Mouse (Mus musculus): ENCODE results near the gene Homer2. TPM values are rescaled to one million over a fixed set of nuclear protein-coding genes. Genes with fewer than 3 reads are reported as not detected.
A peak's percentile ranks its signal among the peaks of the same experiment; 100 is the strongest.

Gene Homer2
- polyA plus RNA-seq, 1 experiment from 2014 or later, result 30.1 TPM

DNA sequence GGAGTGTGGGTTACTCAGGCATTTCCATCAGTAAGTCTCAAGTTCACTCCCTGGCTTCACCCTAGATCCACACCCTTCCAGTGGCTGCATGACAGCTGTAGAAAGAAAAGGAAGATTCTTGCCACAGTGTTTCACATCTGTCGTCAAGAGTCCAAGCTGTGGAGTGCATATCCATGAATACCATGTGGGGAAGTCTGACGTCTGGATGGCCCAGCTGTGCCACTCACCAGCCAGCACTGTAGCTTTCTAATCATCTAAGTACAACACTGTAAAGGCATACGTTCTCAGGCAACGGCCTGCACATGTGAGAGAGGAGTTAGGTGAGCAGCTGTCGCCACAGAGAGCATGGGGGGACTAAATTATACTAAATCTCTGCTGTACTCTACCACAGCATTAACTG, 56.0 kb downstream of the Homer2 start:
- no peak for DNase-seq (ENCODE audit: low spot score)
- no peaks in the 10 kb centered on the region for H3K36me3 ChIP-seq (ENCODE audit: control insufficient read depth, insufficient read depth, low read length)
- WGBS, result 60% methylated on average over 5 of the region's 5 CpGs
- no peak overlapping the region for H3K9ac ChIP-seq (ENCODE audit: low read length)
- peak overlapping the region; percentile 19; the same call in 1 of the 2 replicates for H3K27ac ChIP-seq (ENCODE audit: low read depth, low read length)
- peaks cover 4% of the 10 kb centered on the region; the same call in 1 of the 2 replicates for H3K4me1 ChIP-seq (replicated peaks; ENCODE audit: control insufficient read depth, insufficient read depth, low read length)
- no peak overlapping the region for H3K4me3 ChIP-seq (ENCODE audit: low read depth, low read length)
- no peaks in the 10 kb centered on the region for H3K27me3 ChIP-seq (ENCODE audit: control insufficient read depth, insufficient read depth, low read length)
- ATAC-seq (replicated peaks; ENCODE audit: low FRiP score), result 0 out of 2 replicates have a peak, but pooled peaks have one; percentile 7
- no peaks in the 10 kb centered on the region for H3K9me3 ChIP-seq (ENCODE audit: control insufficient read depth, low read length)
- H3K4me2 ChIP-seq (ENCODE audit: low read depth, low read length, severe bottlenecking), result no peak overlapping the region

GRCm38 (mm10) chr7:81649270-81649669, 58.1 kb downstream of the Homer2 start:
- H3K4me3 ChIP-seq (ENCODE audit: low read depth, low read length), result no peak overlapping the region
- ATAC-seq (replicated peaks; ENCODE audit: low FRiP score) (no peak), DNase-seq (ENCODE audit: low spot score) (no peak)
- no peak overlapping the region for H3K27ac ChIP-seq (ENCODE audit: low read depth, low read length)
- H3K36me3 ChIP-seq (ENCODE audit: control insufficient read depth, insufficient read depth, low read length), result no peaks in the 10 kb centered on the region
- H3K27me3 ChIP-seq (ENCODE audit: control insufficient read depth, insufficient read depth, low read length), result no peaks in the 10 kb centered on the region
- H3K4me2 ChIP-seq (ENCODE audit: low read depth, low read length, severe bottlenecking), result no peak overlapping the region
- 90% methylated on average over 8 of the region's 8 CpGs for WGBS
- H3K9me3 ChIP-seq (ENCODE audit: control insufficient read depth, low read length), result no peaks in the 10 kb centered on the region
- H3K4me1 ChIP-seq (replicated peaks; ENCODE audit: control insufficient read depth, insufficient read depth, low read length), result peaks cover 4% of the 10 kb centered on the region; the same call in 1 of the 2 replicates
- H3K9ac ChIP-seq (ENCODE audit: low read length), result no peak overlapping the region

DNA sequence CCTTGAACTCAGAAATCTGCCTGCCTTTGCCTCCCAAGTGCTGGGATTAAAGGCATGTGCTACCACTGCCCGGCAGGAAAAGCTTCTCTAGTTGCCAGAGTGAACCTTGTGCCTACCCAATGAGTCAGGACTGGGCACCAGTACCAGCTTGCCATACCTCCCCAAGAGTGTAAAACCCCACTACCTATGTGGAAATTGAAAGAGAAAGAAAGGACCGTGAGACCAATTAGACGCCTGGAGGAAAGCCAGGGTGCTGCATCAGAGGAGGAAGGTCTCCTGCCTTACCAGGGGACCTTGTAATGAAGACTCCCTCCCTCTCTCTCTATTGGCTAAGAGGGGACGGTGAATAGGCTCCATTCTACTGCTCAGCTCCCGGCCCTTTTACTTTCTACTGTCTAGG, 59.4 kb downstream of the Homer2 start:
- Histone ChIP-seq H3K36me3 (ENCODE audit: control insufficient read depth, insufficient read depth, low read length) (no peaks in the 10 kb centered on the region), H3K27me3 (ENCODE audit: control insufficient read depth, insufficient read depth, low read length) (no peaks in the 10 kb centered on the region), H3K4me3 (ENCODE audit: low read depth, low read length) (no peak overlapping the region), H3K9ac (ENCODE audit: low read length) (no peak overlapping the region), H3K4me2 (ENCODE audit: low read depth, low read length, severe bottlenecking) (no peak overlapping the region), H3K9me3 (ENCODE audit: control insufficient read depth, low read length) (no peaks in the 10 kb centered on the region), H3K27ac (ENCODE audit: low read depth, low read length) (no peak overlapping the region), H3K4me1 (replicated peaks; ENCODE audit: control insufficient read depth, insufficient read depth, low read length) (no peaks in the 10 kb centered on the region)
- DNase-seq (ENCODE audit: low spot score), result no peak
- 73% methylated on average over 5 of the region's 5 CpGs for WGBS
- no peak for ATAC-seq (replicated peaks; ENCODE audit: low FRiP score)

GRCm38 (mm10) chr7:81644551-81645235, 62.6 kb downstream of the Homer2 start:
- Histone ChIP-seq H3K9me3 (ENCODE audit: control insufficient read depth, low read length) (no peaks in the 10 kb centered on the region), H3K36me3 (ENCODE audit: control insufficient read depth, insufficient read depth, low read length) (no peaks in the 10 kb centered on the region), H3K4me1 (replicated peaks; ENCODE audit: control insufficient read depth, insufficient read depth, low read length) (no peaks in the 10 kb centered on the region), H3K9ac (ENCODE audit: low read length) (no peak overlapping the region), H3K4me2 (ENCODE audit: low read depth, low read length, severe bottlenecking) (no peak overlapping the region), H3K27ac (ENCODE audit: low read depth, low read length) (no peak overlapping the region), H3K4me3 (ENCODE audit: low read depth, low read length) (no peak overlapping the region), H3K27me3 (ENCODE audit: control insufficient read depth, insufficient read depth, low read length) (no peaks in the 10 kb centered on the region)
- 83% methylated on average over 7 of the region's 7 CpGs for WGBS
- DNase-seq (ENCODE audit: low spot score) (no peak), ATAC-seq (replicated peaks; ENCODE audit: low FRiP score) (no peak)

DNA sequence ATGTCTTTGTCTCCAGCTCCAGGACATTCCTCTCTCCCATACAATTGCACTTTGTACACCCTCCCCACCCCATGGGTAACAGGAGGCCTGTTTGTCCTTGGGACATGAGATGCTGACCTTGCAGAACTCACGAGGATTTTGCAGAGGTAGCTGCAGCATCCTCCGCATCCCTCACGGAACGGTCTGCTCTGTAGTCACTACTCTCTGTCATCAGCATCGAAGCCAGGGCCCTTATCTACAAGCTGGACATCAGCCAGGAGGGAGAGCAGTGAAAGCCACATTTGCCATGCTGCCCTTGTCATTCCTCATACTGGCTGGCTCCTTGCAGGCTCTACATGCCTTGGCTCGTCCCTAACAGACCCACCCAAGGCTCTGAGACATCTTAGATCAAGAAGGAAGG, 66.2 kb downstream of the Homer2 start:
- Histone ChIP-seq H3K9ac (ENCODE audit: low read length) (no peak overlapping the region), H3K4me3 (ENCODE audit: low read depth, low read length) (no peak overlapping the region), H3K27me3 (ENCODE audit: control insufficient read depth, insufficient read depth, low read length) (no peaks in the 10 kb centered on the region), H3K4me2 (ENCODE audit: low read depth, low read length, severe bottlenecking) (no peak overlapping the region), H3K27ac (ENCODE audit: low read depth, low read length) (no peak overlapping the region), H3K9me3 (ENCODE audit: control insufficient read depth, low read length) (no peaks in the 10 kb centered on the region), H3K36me3 (ENCODE audit: control insufficient read depth, insufficient read depth, low read length) (no peaks in the 10 kb centered on the region), H3K4me1 (replicated peaks; ENCODE audit: control insufficient read depth, insufficient read depth, low read length) (no peaks in the 10 kb centered on the region)
- DNase-seq (ENCODE audit: low spot score) (no peak), ATAC-seq (replicated peaks; ENCODE audit: low FRiP score) (no peak)
- WGBS, result 85% methylated on average over 6 of the region's 6 CpGs

- 76% methylated on average over 6 of the region's 6 CpGs for WGBS
- H3K4me3 ChIP-seq (ENCODE audit: low read depth, low read length), result no peak overlapping the region
- H3K4me2 ChIP-seq (ENCODE audit: low read depth, low read length, severe bottlenecking), result no peak overlapping the region
- no peak for ATAC-seq (replicated peaks; ENCODE audit: low FRiP score)
- H3K9ac ChIP-seq (ENCODE audit: low read length), result no peak overlapping the region
- no peaks in the 10 kb centered on the region for H3K9me3 ChIP-seq (ENCODE audit: control insufficient read depth, low read length)
- no peaks in the 10 kb centered on the region for H3K27me3 ChIP-seq (ENCODE audit: control insufficient read depth, insufficient read depth, low read length)
- no peaks in the 10 kb centered on the region for H3K4me1 ChIP-seq (replicated peaks; ENCODE audit: control insufficient read depth, insufficient read depth, low read length)
- H3K27ac ChIP-seq (ENCODE audit: low read depth, low read length), result no peak overlapping the region
- no peaks in the 10 kb centered on the region for H3K36me3 ChIP-seq (ENCODE audit: control insufficient read depth, insufficient read depth, low read length)
- no peak for DNase-seq (ENCODE audit: low spot score)
These were observed 74.7 kb downstream of the Homer2 start for GRCm38 (mm10) chr7:81632586-81632985.

- H3K4me2 ChIP-seq (ENCODE audit: low read depth, low read length, severe bottlenecking), result no peak overlapping the region
- H3K4me3 ChIP-seq (ENCODE audit: low read depth, low read length), result no peak overlapping the region
- H3K36me3 ChIP-seq (ENCODE audit: control insufficient read depth, insufficient read depth, low read length), result no peaks in the 10 kb centered on the region
- WGBS, result 92% methylated on average over 8 of the region's 8 CpGs
- H3K27ac ChIP-seq (ENCODE audit: low read depth, low read length), result no peak overlapping the region
- no peak for ATAC-seq (replicated peaks; ENCODE audit: low FRiP score)
- DNase-seq (ENCODE audit: low spot score), result no peak
- H3K27me3 ChIP-seq (ENCODE audit: control insufficient read depth, insufficient read depth, low read length), result no peaks in the 10 kb centered on the region
- H3K9ac ChIP-seq (ENCODE audit: low read length), result no peak overlapping the region
- H3K9me3 ChIP-seq (ENCODE audit: control insufficient read depth, low read length), result no peaks in the 10 kb centered on the region
- H3K4me1 ChIP-seq (replicated peaks; ENCODE audit: control insufficient read depth, insufficient read depth, low read length), result no peaks in the 10 kb centered on the region
These were observed 76.1 kb downstream of the Homer2 start for GRCm38 (mm10) chr7:81631261-81631660.

GRCm38 (mm10) chr7:81626460-81626859, 80.9 kb downstream of the Homer2 start:
- no peak overlapping the region for H3K9ac ChIP-seq (ENCODE audit: low read length)
- no peaks in the 10 kb centered on the region for H3K27me3 ChIP-seq (ENCODE audit: control insufficient read depth, insufficient read depth, low read length)
- WGBS, result 90% methylated on average over 2 of the region's 2 CpGs

DNA sequence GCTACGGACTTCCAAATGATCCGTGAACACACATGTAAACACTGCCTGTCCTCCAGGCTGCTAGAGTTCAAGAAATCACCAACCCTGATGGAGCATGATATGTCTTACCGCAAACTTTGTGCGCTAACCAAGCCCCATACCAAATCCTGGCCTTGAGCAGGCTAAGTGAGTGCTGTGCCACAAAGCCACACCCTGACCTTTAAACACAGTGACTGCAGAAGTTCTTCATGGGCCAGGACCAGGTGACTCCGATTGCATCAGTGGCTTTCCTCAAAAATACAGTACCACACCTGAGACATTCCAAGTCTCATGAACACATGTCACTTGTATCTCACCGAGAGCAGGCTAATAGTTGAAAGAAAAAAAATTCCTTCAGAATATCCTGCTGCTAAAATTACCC, 83.6 kb downstream of the Homer2 start:
- no peak overlapping the region for H3K27ac ChIP-seq (ENCODE audit: low read depth, low read length)
- H3K36me3 ChIP-seq (ENCODE audit: control insufficient read depth, insufficient read depth, low read length), result no peaks in the 10 kb centered on the region
- no peaks in the 10 kb centered on the region for H3K9me3 ChIP-seq (ENCODE audit: control insufficient read depth, low read length)
- no peak overlapping the region for H3K4me2 ChIP-seq (ENCODE audit: low read depth, low read length, severe bottlenecking)
- ATAC-seq (replicated peaks; ENCODE audit: low FRiP score) (no peak), DNase-seq (ENCODE audit: low spot score) (no peak)
- H3K9ac ChIP-seq (ENCODE audit: low read length), result no peak overlapping the region
- H3K4me1 ChIP-seq (replicated peaks; ENCODE audit: control insufficient read depth, insufficient read depth, low read length), result no peaks in the 10 kb centered on the region
- no peaks in the 10 kb centered on the region for H3K27me3 ChIP-seq (ENCODE audit: control insufficient read depth, insufficient read depth, low read length)
- 88% methylated on average over 6 of the region's 6 CpGs for WGBS
- H3K4me3 ChIP-seq (ENCODE audit: low read depth, low read length), result no peak overlapping the region

More at GRCm38 (mm10) chr7:81626460-81626859, 80.9 kb downstream of the Homer2 start:
- Histone ChIP-seq H3K4me3 (ENCODE audit: low read depth, low read length) (no peak overlapping the region), H3K27ac (ENCODE audit: low read depth, low read length) (no peak overlapping the region), H3K9me3 (ENCODE audit: control insufficient read depth, low read length) (no peaks in the 10 kb centered on the region), H3K4me1 (replicated peaks; ENCODE audit: control insufficient read depth, insufficient read depth, low read length) (no peaks in the 10 kb centered on the region), H3K36me3 (ENCODE audit: control insufficient read depth, insufficient read depth, low read length) (no peaks in the 10 kb centered on the region), H3K4me2 (ENCODE audit: low read depth, low read length, severe bottlenecking) (no peak overlapping the region)
- DNase-seq (ENCODE audit: low spot score) (no peak), ATAC-seq (replicated peaks; ENCODE audit: low FRiP score) (no peak)

All from forebrain, embryonic 11.5 days (tissue).